In genomic region chr10:128049741-128050140, GRCm38 (mm10) we compare ENCODE assay signal across 1 mouse cellular context.
TF ChIP-seq lines count a peak whose summit lies in the region.

No protein-coding gene starts in this region.

TF ChIP-seq in CH12.LX, 34 proteins besides CTCF, POLR2A, EP300 and RAD21:
- TF ChIP-seq BHLHE40 (IDR thresholded peaks at IDR 0.05; ENCODE audit: low read depth, low read length) (no peak), TCF12 (IDR thresholded peaks at IDR 0.05; ENCODE audit: low read depth, low read length) (no peak), POLR2AphosphoS2 (IDR thresholded peaks at IDR 0.05; ENCODE audit: low read depth, low read length) (no peak), ZNF384 (IDR thresholded peaks at IDR 0.05; ENCODE audit: low read depth, low read length) (no peak), PAX5 (IDR thresholded peaks at IDR 0.05; ENCODE audit: low read length) (no peak), MEF2A (IDR thresholded peaks at IDR 0.05; ENCODE audit: borderline replicate concordance, low read depth, low read length) (no peak), CHD2 (IDR thresholded peaks at IDR 0.05; ENCODE audit: low read length) (no peak), HCFC1 (IDR thresholded peaks at IDR 0.05; ENCODE audit: low read depth, low read length) (no peak), ZMIZ1 (IDR thresholded peaks at IDR 0.05; ENCODE audit: low read depth, low read length) (no peak), SMC3 (IDR thresholded peaks at IDR 0.05; ENCODE audit: low read depth, low read length) (no peak), MAFK (IDR thresholded peaks at IDR 0.05; ENCODE audit: insufficient replicate concordance, low read length) (no peak), MXI1 (IDR thresholded peaks at IDR 0.05; ENCODE audit: low read depth, low read length) (no peak), NRF1 (IDR thresholded peaks at IDR 0.05; ENCODE audit: low read depth, low read length) (no peak), MYC (IDR thresholded peaks at IDR 0.05; ENCODE audit: low read depth, low read length) (no peak), ELF1 (IDR thresholded peaks at IDR 0.05; ENCODE audit: low read depth, low read length) (no peak), ZC3H11A (IDR thresholded peaks at IDR 0.05; ENCODE audit: low read depth, low read length) (no peak), USF1 (IDR thresholded peaks at IDR 0.05; ENCODE audit: low read depth, low read length) (no peak)
